Mouse (Mus musculus): Measurements from ENCODE around the gene Cyp2d22. TPM values are rescaled to one million over a fixed set of nuclear protein-coding genes. Genes with fewer than 3 reads are reported as not detected.

Cyp2d22 gene
- polyA plus RNA-seq, 1 experiment = 1.1 TPM

- Histone ChIP-seq H3K27me3 (ENCODE audit: control insufficient read depth, insufficient read depth, low read length, poor library complexity, severe bottlenecking) (no peaks in the 10 kb centered on the region), H3K36me3 (ENCODE audit: control insufficient read depth, insufficient read depth, low read length, poor library complexity, severe bottlenecking) (no peaks in the 10 kb centered on the region), H3K4me3 (ENCODE audit: low read depth, low read length) (no peak overlapping the region), H3K9me3 (replicated peaks; ENCODE audit: control insufficient read depth, insufficient read depth, low read length, poor library complexity, severe bottlenecking) (no peaks in the 10 kb centered on the region), H3K27ac (ENCODE audit: insufficient read depth, low read length) (no peak overlapping the region), H3K9ac (ENCODE audit: low read depth, poor library complexity, severe bottlenecking) (no peak overlapping the region), H3K4me1 (ENCODE audit: control insufficient read depth, insufficient read depth, low read length) (peaks cover 6% of the 10 kb centered on the region)
- TF ChIP-seq CTCF (IDR thresholded peaks at IDR 0.05; ENCODE audit: low read depth, low read length) (no peak), POLR2A (IDR thresholded peaks at IDR 0.05; ENCODE audit: insufficient read depth, low read length) (no peak), EP300 (IDR thresholded peaks at IDR 0.05; ENCODE audit: insufficient read depth, low read depth, low read length) (no peak)
These were observed 37.5 kb downstream of the Cyp2d22 start for GRCm38 (mm10) chr15:82342543-82342935.

- Histone ChIP-seq H3K27me3 (ENCODE audit: control insufficient read depth, insufficient read depth, low read length, poor library complexity, severe bottlenecking) (no peaks in the 10 kb centered on the region), H3K4me3 (ENCODE audit: low read depth, low read length) (peak overlapping the region; percentile 31), H3K9ac (ENCODE audit: low read depth, poor library complexity, severe bottlenecking) (peak overlapping the region; percentile 56), H3K9me3 (replicated peaks; ENCODE audit: control insufficient read depth, insufficient read depth, low read length, poor library complexity, severe bottlenecking) (no peaks in the 10 kb centered on the region), H3K36me3 (ENCODE audit: control insufficient read depth, insufficient read depth, low read length, poor library complexity, severe bottlenecking) (no peaks in the 10 kb centered on the region), H3K4me1 (ENCODE audit: control insufficient read depth, insufficient read depth, low read length) (peaks cover 4% of the 10 kb centered on the region), H3K27ac (ENCODE audit: insufficient read depth, low read length) (no peak overlapping the region)
- TF ChIP-seq EP300 (IDR thresholded peaks at IDR 0.05; ENCODE audit: insufficient read depth, low read depth, low read length) (no peak), CTCF (IDR thresholded peaks at IDR 0.05; ENCODE audit: low read depth, low read length) (no peak), POLR2A (IDR thresholded peaks at IDR 0.05; ENCODE audit: insufficient read depth, low read length) (no peak)
These were observed 38.2 kb downstream of the Cyp2d22 start for GRCm38 (mm10) chr15:82341675-82342542.

GRCm38 (mm10) chr15:82341036-82341501 is 39.0 kb downstream of the Cyp2d22 start:
- no peaks in the 10 kb centered on the region for H3K9me3 ChIP-seq (replicated peaks; ENCODE audit: control insufficient read depth, insufficient read depth, low read length, poor library complexity, severe bottlenecking)
- H3K9ac ChIP-seq (ENCODE audit: low read depth, poor library complexity, severe bottlenecking) = peak overlapping the region; percentile 56
- H3K4me3 ChIP-seq (ENCODE audit: low read depth, low read length) = peak overlapping the region; percentile 45
- H3K4me1 ChIP-seq (ENCODE audit: control insufficient read depth, insufficient read depth, low read length) = peaks cover 4% of the 10 kb centered on the region
- no peak overlapping the region for H3K27ac ChIP-seq (ENCODE audit: insufficient read depth, low read length)
- TF ChIP-seq POLR2A (IDR thresholded peaks at IDR 0.05; ENCODE audit: insufficient read depth, low read length) (no peak), CTCF (IDR thresholded peaks at IDR 0.05; ENCODE audit: low read depth, low read length) (no peak), EP300 (IDR thresholded peaks at IDR 0.05; ENCODE audit: insufficient read depth, low read depth, low read length) (no peak)
- H3K27me3 ChIP-seq (ENCODE audit: control insufficient read depth, insufficient read depth, low read length, poor library complexity, severe bottlenecking) = no peaks in the 10 kb centered on the region
- no peaks in the 10 kb centered on the region for H3K36me3 ChIP-seq (ENCODE audit: control insufficient read depth, insufficient read depth, low read length, poor library complexity, severe bottlenecking)

- H3K9me3 ChIP-seq (replicated peaks; ENCODE audit: control insufficient read depth, insufficient read depth, low read length, poor library complexity, severe bottlenecking) = no peaks in the 10 kb centered on the region
- peak overlapping the region; percentile 45 for H3K4me3 ChIP-seq (ENCODE audit: low read depth, low read length)
- H3K9ac ChIP-seq (ENCODE audit: low read depth, poor library complexity, severe bottlenecking) = peak overlapping the region; percentile 56
- no peak overlapping the region for H3K27ac ChIP-seq (ENCODE audit: insufficient read depth, low read length)
- H3K4me1 ChIP-seq (ENCODE audit: control insufficient read depth, insufficient read depth, low read length) = peaks cover 4% of the 10 kb centered on the region
- peaks cover 2% of the 10 kb centered on the region; the same call in 1 of the 2 replicates for H3K36me3 ChIP-seq (ENCODE audit: control insufficient read depth, insufficient read depth, low read length, poor library complexity, severe bottlenecking)
- no peak for TF ChIP-seq EP300 (IDR thresholded peaks at IDR 0.05; ENCODE audit: insufficient read depth, low read depth, low read length)
- no peak for TF ChIP-seq POLR2A (IDR thresholded peaks at IDR 0.05; ENCODE audit: insufficient read depth, low read length)
- TF ChIP-seq CTCF (IDR thresholded peaks at IDR 0.05; ENCODE audit: low read depth, low read length) = no peak
- H3K27me3 ChIP-seq (ENCODE audit: control insufficient read depth, insufficient read depth, low read length, poor library complexity, severe bottlenecking) = no peaks in the 10 kb centered on the region
These were observed 39.5 kb downstream of the Cyp2d22 start for GRCm38 (mm10) chr15:82340414-82341035.

- peaks cover 5% of the 10 kb centered on the region; the same call in 1 of the 2 replicates for H3K36me3 ChIP-seq (ENCODE audit: control insufficient read depth, insufficient read depth, low read length, poor library complexity, severe bottlenecking)
- H3K9me3 ChIP-seq (replicated peaks; ENCODE audit: control insufficient read depth, insufficient read depth, low read length, poor library complexity, severe bottlenecking) = no peaks in the 10 kb centered on the region
- H3K27ac ChIP-seq (ENCODE audit: insufficient read depth, low read length) = no peak overlapping the region
- H3K27me3 ChIP-seq (ENCODE audit: control insufficient read depth, insufficient read depth, low read length, poor library complexity, severe bottlenecking) = no peaks in the 10 kb centered on the region
- H3K4me1 ChIP-seq (ENCODE audit: control insufficient read depth, insufficient read depth, low read length) = peaks cover 4% of the 10 kb centered on the region
- H3K9ac ChIP-seq (ENCODE audit: low read depth, poor library complexity, severe bottlenecking) = no peak overlapping the region
- TF ChIP-seq CTCF (IDR thresholded peaks at IDR 0.05; ENCODE audit: low read depth, low read length) (no peak), POLR2A (IDR thresholded peaks at IDR 0.05; ENCODE audit: insufficient read depth, low read length) (no peak), EP300 (IDR thresholded peaks at IDR 0.05; ENCODE audit: insufficient read depth, low read depth, low read length) (no peak)
- no peak overlapping the region for H3K4me3 ChIP-seq (ENCODE audit: low read depth, low read length)
These were observed 40.3 kb downstream of the Cyp2d22 start for GRCm38 (mm10) chr15:82339634-82340254.
